Mouse (Mus musculus) adrenal gland, adult 18-20 months (tissue): Measurements from ENCODE around the gene Acly. TPM values are rescaled to one million over a fixed set of nuclear protein-coding genes. Genes with fewer than 3 reads are reported as not detected.

Experiments used
- DNase-seq, 2 experiments: peaks; one replicate each; pipeline ENCODE4 v3.0.0; 2021 to 2022; ENCODE audit warnings: low spot score in 2 of 2
- total RNA-seq, 2 experiments: library from RNA; stranded (reverse); gene quantifications; 1 replicate in 1 of 2; 2 replicates in 1 of 2; pipeline ENCODE4 v1.2.3; 2021

Acly gene
- total RNA-seq, 2 experiments from 2014 or later = 1,875 to 2,782 TPM

DNA sequence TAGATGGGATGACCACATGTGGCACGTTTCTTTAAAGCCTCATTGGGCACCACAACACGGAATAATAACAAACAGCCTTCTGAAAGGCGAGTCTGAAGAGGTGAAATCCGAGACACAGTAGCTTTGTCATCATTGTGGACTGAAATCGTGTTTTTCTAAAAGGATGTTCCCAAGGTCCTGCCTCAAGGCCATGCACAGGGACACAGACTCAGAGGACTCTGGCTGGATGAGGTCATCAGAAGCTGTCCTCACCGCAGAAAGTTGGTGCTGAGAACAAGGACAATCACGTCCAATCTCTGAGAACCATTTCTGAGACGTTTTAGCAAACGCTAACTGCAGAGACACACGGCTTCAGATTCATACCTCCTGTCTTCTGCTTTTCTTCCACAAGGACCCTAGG is 14.1 kb downstream of the Acly start:
- peak in 1 of 2 experiments; percentile 48 for DNase-seq

- no peak for DNase-seq
Measured at GRCm38 (mm10) chr11:100512384-100512783, 15.4 kb downstream of the Acly start.

- no peak for DNase-seq
Measured at GRCm38 (mm10) chr11:100510556-100510955, 17.2 kb downstream of the Acly start.

- DNase-seq = no peak
Measured at GRCm38 (mm10) chr11:100505997-100506396, 21.8 kb downstream of the Acly start.

DNA sequence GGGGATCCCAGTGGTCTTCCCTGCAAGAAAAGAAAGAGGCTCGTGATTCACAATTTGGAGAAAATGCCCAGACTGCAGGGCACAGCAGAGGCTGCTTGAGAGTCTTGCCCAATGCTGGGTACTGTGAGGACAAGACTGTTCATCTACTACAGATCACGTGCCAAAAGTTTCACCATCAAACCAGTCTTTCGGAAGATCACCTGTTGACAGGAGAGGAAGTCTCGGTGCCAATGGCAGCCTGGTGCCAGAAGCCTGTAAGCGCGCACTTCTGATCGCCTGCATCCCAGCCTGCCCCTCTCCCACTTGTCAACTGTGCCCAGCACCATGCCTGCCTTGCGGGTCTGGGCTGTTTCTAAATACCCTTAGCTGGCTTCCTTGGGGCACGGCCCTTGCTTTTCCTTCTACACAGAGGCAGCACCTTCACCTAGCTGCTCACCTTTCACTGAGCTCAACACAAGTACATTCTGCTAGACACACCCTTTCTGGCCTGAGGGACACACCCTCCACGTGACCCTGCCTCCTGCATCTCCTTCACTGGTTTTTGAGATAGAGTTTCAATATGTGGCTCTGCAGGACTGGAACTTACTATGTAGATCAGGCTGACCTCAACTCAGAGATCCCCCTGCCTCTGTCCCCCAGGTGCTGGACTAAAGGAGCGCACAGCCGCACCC is 22.7 kb downstream of the Acly start:
- no peak for DNase-seq

DNA sequence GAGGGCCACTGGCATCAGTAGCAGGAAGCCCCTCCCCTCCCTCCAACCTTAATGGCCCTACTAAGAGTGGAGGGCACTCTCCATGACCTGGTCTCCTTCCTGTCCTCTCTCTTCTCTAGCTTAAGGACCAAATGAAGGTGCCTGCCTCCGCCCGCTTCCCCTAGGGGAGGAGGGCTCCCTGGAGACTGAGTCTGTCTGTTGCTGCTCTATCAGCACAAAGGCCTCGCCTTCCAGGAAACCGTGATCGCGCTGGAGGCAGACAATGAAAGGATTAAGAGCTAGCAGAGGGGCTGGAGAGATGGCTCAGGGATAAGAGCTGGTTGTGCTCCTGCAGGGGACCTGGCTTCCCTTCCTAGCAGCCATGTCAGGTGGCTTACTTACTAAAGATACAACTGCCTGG is 26.5 kb downstream of the Acly start:
- no peak for DNase-seq

- no peak for DNase-seq
Measured at GRCm38 (mm10) chr11:100500651-100501050, 27.1 kb downstream of the Acly start.

DNA sequence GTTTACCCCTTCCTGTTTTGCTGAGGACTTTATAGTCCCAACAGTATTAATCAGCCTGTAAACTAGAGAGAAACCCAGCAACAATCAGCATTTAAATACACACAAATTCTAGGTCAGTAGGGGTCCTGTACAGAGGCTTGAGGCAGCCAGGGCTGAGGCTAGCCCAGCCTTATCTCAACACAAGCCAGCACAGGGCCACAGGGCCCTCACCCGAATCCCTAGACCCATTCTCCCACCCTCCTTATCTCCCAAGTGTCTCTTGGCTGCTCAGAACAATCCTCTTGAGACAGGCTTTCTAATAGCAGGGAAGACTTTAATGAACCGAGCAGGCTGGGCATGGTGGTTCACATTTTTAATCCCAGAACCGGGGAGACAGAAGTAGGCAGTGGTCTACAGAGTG is 27.6 kb downstream of the Acly start:
- DNase-seq = no peak

- DNase-seq = no peak
Measured at GRCm38 (mm10) chr11:100493771-100494170, 34.0 kb downstream of the Acly start.

DNA sequence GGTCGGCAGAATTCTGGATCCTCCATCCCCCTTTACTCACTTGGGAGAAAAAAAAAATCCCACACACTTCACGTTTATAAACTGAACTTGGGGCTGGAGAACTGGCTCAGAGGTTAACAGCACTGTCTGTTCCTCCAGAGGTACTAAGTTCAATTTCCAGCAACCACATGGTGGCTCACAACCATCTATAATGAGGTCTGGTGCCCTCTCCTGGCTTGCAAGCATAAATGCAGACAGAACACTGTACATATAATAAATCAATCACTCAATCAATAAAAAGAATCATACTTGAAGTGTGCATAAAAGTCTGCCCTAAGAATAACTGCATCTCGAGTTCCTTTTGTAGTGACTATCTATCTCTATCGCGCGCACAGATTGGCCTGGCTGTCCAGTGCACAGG is 36.8 kb downstream of the Acly start:
- no peak for DNase-seq

GRCm38 (mm10) chr11:100485801-100486538 is 41.8 kb downstream of the Acly start:
- DNase-seq = no peak

- DNase-seq = no peak
Measured at GRCm38 (mm10) chr11:100484461-100484860, 43.3 kb downstream of the Acly start.

DNA sequence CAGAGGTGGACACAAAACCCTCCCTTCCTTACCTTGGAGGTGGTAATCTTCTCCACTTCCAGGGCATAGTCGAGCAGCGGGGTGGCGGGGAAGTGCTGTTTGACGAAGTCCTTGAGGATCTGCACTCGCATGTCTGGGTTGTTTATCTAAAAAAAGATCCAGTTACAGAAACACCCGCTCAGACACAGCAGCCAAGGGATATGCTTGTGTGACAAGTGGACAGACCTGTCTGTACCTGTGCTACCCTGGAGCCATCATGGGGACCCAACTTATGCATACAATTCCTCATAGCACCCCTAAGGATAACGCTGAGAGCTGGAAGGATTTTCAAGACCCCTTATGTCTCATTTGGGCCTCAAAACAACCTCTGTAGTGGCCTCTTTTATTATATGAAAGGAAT is 48.6 kb downstream of the Acly start:
- DNase-seq = no peak

DNA sequence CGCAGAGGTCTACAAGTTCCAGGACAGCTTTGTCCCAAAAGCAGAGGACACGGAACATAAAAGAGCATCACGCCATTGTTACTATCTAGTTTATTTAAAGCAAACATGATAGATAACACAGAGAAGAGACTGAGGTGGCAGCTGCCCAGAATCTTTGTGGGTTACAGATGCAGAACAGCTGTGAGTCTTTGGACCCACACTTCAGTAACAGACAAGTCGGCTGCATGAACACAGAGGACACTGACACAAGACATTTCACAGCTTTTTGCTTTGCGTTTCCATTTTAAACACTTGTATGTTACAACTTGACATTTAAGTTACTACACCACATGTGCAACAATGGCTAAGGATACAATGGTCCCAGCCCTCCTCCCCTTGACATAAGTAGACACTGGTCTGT is 51.5 kb downstream of the Acly start:
- no peak for DNase-seq

DNA sequence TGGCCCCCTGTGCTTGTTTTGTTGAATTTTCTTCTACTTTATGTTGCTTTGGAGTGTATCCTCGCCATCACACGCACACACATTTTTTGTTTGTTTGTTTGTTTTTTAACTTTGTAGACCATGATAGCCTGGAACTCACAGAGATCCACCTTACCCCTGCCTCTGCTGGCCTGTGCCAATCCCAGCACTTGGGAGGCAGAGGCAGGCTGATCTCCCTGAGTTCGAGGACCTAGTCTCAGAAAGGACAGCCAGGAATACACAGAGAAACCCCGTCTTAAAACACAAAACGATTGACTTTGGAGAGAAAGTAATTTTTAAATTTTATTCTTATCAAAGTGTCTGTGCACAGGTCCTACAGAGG is 54.9 kb downstream of the Acly start:
- DNase-seq = no peak

DNA sequence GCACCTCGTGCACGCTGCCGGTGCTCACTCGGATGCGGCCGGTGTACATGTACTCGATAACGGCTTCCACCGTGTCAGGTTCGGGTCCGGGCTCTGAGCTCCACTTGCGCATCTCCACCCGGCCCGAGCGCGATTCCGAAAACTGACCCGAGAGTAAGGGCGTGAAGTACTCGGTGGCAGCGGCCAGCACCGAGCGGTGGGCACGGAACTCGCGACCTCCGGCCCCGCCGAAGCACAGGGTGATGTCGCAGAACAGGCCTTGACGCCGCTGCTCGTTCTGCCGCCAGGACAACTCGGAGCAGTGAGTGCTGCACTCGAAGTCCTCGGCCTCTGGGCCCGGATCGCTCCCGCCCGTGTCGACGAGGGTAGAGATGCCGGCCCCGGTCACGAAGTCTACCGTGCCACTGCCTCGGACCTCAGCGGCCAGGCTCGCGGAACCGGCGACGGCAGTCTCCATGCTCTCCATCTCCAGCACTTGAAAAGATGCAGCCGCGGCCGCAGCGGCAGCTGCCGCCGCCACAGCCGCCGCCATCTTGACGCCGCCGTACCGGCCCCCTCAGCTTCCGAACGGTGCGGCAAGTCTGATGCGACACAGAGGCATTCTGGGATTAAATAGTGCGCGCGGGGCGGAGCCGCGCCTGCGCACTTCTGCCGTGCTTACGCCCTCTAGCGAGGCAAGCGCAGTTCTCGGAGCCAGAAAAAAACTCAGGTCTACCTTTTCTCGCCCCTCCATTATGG is 55.4 kb downstream of the Acly start, which contains the start of gene Klhl11:
Gene Klhl11 (minus strand): TSS at position 545 of the 738 bp plus-strand sequence.
- DNase-seq = peak; percentile 93 to 96

DNA sequence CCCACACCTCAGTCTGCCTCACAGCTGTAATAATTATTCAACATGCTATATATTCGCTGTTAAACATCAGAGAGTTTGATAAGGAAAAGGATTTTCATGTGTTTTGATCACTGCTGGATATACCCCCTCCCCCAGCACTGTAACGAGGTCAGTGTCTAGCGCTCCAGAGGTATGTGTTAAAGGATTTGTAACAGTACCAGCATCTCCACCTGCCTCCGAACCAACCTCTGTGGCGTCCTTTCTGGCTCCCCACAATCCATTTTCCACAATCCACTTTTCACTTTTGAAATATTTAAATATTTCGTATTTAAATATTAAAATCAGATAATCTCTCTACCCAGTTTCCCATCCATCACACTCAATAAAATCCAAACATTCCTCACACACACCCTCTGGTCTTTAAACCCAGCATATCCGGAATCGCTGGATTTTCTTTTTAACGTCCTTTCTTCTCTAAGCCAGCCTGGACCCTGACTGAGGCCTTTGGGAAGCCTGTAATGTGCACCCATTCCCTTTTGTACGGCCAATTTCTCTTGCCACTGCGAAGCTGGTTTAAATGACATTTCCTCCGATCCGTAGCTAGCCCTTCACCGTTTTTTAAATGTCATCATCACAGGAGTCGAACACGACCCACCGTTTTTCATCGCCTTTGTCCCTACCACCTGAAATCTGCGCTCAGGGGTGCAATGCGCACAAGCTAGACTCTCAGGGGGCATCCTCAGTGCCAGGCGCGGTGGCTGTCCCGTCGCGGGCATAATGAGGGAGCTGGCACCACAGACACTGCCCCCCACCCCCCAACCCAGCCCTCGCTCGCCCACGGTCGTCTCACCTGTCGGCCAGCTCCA is 56.2 kb downstream of the Acly start:
- no peak for DNase-seq

DNA sequence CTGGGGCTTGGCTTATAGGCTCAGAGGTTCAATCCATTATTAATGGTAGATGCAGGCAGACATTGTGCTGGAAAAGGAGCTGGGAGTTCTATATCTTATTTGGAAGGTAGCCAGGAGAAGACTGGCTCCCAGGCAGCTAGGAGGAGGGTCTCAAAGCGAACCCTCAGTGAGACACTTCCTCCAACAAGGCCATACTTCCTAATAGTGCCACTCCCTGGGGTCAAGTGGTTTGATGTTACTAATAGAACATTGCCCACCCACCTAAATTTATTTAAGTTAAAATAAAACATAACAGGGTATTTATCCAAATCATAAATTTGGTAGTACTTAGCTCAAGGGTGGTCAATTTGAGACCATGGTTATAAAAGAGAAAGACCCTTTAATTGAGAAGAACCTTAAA is 62.0 kb downstream of the Acly start:
- DNase-seq = no peak

DNA sequence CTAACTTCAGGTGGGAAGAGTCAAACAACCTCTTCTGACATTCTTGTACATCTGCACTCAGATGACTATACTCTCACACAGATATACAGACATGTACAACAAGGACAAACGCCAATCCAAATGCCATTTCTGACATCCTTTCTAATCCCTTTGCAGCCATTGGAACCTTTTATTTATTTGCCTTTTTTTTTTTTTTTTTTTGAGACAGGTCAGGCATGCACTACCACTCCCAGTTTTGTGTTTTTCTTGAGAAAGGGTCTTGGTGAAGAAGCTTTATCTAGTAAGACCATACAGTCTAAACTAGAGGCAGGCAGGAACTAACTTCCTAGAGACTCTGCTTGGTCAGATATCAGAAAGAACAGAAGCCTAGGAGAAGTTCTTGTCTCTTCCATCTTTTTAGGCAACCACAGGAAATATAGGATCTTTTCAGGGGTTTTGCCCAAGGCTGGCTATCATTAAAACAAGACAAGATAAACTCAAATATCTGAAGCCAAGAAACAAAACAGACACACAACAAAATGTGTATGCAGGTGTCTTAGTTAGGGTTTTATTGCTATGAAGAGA is 62.5 kb downstream of the Acly start:
- DNase-seq = no peak

- no peak for DNase-seq
Measured at GRCm38 (mm10) chr11:100462699-100463098, 65.1 kb downstream of the Acly start.

GRCm38 (mm10) chr11:100457711-100458110 is 70.1 kb downstream of the Acly start:
- no peak for DNase-seq
